Mouse (Mus musculus): Measurements from ENCODE around the gene 9430097D07Rik. TPM values are rescaled to one million over a fixed set of nuclear protein-coding genes. Genes with fewer than 3 reads are reported as not detected.

9430097D07Rik gene
- not detected for polyA plus RNA-seq (2017; shearing (Covaris generic))

DNA sequence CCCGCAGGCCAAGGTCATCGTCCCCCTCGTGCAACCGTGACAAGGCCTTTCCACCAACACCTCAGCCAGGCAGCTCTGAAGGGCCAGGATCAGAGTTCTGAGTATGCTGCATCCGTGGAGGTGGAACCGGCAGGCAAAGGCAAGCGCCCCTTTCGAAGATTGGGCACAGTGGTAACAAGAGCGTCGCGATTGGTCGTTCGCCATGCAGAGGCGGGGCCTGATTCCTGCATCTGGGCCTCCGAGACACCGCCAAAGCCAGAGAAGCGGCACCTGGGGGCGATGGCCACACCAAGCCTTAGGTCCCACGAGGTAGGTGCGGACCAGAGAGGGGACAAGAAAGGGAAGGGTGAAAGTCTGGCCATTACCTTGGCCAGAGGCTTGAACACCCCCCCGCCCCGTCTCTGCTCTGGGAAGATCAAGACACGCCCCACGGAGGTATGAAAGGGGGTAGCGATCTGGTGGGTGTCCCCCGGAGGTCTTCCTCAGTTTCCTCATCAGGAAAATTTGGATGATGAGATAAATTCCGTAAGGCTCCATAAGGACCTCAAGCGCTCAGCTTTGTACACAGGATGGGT, at the start of gene 9430097D07Rik:
TSS of gene 9430097D07Rik (minus strand) at position 99 of the 575 bp plus-strand sequence.
- ATAC-seq = peak; percentile 67

GRCm38 (mm10) chr2:32624111-32624748, 48.7 kb upstream of the 9430097D07Rik start:
- ATAC-seq = no peak

DNA sequence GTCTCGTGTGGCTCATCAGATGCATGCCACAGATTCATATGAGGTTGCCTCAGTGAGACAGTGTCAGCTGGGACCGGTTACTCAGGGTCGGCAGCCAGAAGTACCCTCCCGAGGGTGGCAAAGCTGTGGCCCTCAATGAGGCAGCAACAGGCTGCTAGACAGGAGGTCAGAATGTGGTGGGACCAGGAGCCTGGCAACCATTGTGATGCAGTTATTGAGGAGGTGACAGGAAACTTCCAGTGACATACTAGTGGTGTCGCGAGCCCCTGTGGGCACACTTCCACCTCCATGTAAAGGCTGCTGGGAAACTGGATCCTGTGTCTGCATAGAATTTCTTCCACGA, 46.0 kb upstream of the 9430097D07Rik start, which contains the start of gene Ak1:
TSS of gene Ak1 (plus strand) at position 242 of the 343 bp plus-strand sequence.
- ATAC-seq = no peak

- no peak for ATAC-seq
Observed at GRCm38 (mm10) chr2:32620682-32621516, 45.4 kb upstream of the 9430097D07Rik start.

DNA sequence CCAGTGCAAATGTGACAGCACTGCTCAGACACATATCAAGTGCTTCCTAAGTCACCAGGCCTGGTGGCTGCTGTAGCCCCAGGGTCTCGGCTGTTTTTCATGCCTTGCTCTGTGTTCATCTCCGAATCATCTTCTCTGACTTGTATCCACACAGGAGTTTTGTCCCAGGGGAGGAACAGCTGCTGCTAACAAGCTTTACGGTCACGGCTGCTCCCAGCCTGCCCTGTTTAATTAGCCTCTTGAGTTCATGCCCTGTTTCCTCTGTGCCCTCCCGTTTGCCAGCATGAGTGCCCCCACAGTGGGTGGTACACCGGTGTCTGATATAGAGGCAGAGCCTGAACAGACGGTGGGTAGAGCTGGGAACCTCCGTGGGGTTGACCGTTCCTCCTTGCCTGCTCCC, 42.6 kb upstream of the 9430097D07Rik start:
- no peak for ATAC-seq

DNA sequence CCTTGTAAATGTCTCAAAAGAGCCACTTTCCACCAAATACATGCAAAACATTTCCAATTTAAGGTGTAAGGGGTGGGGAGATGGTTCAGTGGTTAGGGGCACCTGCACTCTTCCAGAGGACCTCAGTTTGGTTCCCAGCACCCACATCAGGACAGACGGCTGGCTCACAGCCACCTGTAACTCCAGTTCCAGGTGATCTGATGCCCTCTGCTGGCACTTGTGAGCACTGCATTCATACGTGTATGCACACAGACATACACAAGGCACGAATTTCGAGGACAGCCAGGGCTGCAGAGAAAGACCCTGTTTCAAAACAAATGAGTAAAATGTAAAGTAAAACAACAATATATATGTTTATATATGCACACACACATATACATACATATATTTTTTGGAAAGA, 42.1 kb upstream of the 9430097D07Rik start:
- ATAC-seq = no peak

GRCm38 (mm10) chr2:32617109-32617508, 41.6 kb upstream of the 9430097D07Rik start:
- ATAC-seq = no peak

- ATAC-seq = no peak
Observed at GRCm38 (mm10) chr2:32612274-32612673, 36.8 kb upstream of the 9430097D07Rik start.

- ATAC-seq = no peak
Observed at GRCm38 (mm10) chr2:32610610-32611229, 35.2 kb upstream of the 9430097D07Rik start.

- peak; percentile 20 for ATAC-seq
Observed at GRCm38 (mm10) chr2:32608778-32609435, 33.4 kb upstream of the 9430097D07Rik start.

GRCm38 (mm10) chr2:32608141-32608777, 32.8 kb upstream of the 9430097D07Rik start:
- no peak for ATAC-seq

GRCm38 (mm10) chr2:32607262-32607947, 31.9 kb upstream of the 9430097D07Rik start:
- ATAC-seq = peak; percentile 65

- peak; percentile 58 for ATAC-seq
Observed at GRCm38 (mm10) chr2:32606161-32607142, 31.0 kb upstream of the 9430097D07Rik start.

- ATAC-seq = no peak
Observed at GRCm38 (mm10) chr2:32604631-32605030, 29.1 kb upstream of the 9430097D07Rik start.

GRCm38 (mm10) chr2:32602600-32603054, 27.1 kb upstream of the 9430097D07Rik start:
- ATAC-seq = peak; percentile 59

DNA sequence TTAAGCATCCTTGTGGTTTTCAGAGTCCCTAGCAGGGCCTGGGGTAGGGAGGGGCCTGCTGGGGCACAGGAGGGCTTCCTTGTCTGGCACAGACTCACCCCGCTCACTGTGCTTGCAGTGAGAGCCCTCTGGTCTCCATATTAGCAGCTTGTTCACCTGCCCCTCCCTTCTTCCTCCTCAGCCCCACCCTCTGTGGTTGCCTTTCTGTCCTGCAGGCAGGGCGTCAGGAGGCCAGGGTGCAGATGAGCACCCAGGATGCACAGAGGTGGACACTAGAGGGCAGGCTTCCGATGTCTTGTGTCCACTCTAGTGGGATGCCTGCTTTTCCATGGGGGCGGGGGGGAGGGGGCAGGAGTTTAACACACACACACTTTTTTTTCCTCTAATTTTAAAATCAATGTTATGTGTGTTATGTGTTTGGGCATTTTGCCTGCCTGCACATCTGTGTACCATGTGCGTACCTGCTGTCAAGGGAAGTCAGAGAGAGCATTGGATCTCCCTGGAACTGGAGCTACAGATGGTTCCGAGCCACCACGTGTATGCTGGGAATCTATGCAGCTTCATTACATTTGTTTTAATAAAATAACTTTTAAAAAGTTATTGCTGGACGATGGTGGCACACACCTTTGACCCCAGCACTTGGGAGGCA, 26.1 kb upstream of the 9430097D07Rik start:
- peak; percentile 71 for ATAC-seq

DNA sequence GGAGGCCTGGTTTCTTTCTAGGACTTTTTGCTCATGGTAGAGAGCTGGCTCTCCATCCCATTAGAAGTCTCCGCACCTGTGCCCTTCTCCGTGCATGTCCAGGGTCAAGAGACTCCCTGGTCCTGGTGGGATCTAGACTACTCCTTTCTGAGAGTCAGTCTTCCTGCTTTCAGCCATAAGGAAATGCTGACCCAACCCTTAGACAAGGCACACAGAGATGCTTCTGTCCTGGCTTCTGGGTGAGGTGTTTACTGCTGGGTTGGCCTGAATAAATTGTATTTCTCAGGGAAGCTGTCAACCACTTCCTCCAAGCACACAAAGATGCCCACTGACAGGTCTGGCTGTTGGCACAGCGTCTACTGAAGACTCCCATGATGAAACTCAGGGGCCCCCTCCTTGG, 23.9 kb upstream of the 9430097D07Rik start, which contains the start of gene St6galnac6:
TSS of gene St6galnac6 (plus strand) at position 301 of the 400 bp plus-strand sequence.
- ATAC-seq = no peak

- no peak for ATAC-seq
Observed at GRCm38 (mm10) chr2:32598506-32598905, 23.0 kb upstream of the 9430097D07Rik start.

DNA sequence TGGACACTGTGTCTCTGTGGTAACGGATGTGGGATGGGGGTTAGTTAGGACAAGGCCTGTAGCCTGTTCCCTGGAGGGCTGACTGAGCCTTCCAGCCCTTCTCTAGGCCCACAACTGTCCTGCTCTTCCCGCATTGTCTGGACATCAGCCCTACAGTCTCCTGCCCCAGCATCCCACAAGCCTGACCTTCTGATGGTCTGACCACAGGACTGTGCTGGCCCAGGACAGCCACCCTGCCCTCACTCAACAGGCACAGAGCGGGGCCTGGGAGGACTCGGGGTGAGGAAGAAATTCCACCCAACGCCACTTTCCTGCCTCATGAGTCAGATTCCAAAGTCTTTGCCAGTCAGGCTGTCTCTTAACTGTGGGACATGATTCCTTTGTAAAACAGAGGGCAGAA, 22.2 kb upstream of the 9430097D07Rik start:
- ATAC-seq = no peak
